Mouse (Mus musculus) MEL-GATA-1-ER (cell line): ENCODE measurements around the gene Gak.
"Not testable (repeated sequence)": the region's sequence is repeated elsewhere in the genome, so short reads cannot be mapped to it uniquely, and the experiment has no call there.

Source experiments
- DNase-seq: peaks from one replicate; pipeline ENCODE4 v3.0.0-alpha.2; 2012; ENCODE audit warnings: low read depth; ENCODE audit errors: extremely low read depth

The Gak gene

GRCm38 (mm10) chr5:108655891-108656650 is 26.5 kb upstream of the Gak start:
- DNase-seq, result no peak

GRCm38 (mm10) chr5:108655381-108655780 is 25.8 kb upstream of the Gak start:
- no peak for DNase-seq

DNA sequence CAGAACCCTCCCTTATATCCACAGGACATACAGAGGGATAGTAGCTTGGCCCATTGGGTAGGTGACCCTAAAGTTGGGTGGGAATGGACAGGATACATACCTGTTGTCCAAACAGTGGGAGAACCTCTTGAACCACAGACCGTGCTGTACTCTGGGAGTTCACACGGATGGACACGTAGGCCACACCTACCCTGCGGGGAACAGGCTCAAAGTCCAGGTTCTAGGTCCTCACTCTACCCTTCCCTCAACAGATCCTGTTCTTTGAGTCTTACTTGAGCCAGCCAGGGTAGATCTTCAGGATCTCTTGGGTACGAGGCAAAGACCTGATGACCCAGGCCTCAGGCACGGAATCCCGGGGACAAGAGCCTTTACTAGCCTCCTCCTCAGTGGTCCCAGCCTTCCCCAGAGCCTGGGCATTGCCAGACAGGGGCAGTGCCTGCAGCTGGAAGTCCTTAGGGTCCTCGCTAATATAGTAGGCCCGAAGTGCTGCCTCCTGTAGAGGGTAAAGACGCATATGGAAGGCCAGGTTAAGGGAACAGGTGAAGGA is 25.0 kb upstream of the Gak start:
- DNase-seq, result no peak

DNA sequence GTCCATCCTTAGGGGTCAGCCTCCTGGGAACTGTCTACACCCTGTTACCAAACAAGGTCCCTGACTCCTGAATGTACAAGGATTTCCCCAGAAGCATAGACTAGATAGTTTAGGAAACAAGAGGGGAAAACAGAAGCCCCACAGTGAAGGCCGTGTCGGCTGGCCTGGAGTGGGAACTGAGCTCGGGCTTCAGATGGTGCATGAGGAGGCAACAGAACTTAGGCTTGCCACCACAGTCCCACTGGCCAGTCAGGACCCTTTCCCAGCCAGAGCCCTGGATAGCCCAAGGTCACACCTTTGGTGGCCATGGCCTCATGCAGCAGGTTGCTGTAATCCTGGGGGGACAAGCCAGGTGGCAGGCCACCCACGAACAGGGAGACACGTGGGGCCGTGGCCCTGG is 23.8 kb upstream of the Gak start:
- DNase-seq, result no peak

DNA sequence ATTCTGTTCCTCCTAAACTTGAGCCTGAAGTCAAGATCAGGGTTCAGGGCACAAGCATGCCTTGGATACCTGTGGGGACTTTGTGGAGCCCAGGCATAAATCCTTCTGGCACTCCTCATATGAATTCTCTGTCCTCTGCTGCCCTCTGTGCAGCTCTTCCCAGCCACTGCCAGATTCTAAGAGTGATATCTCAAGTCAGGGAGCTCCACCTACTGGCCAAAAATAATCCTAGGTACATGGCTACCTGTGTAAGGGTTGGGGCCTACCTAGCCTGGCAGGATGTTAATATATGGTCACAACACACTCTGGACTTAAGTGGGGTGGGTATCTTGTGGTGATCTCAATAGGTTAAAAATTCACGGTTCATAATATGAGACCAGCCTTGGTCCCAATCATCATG is 22.3 kb upstream of the Gak start:
- DNase-seq, result no peak

DNA sequence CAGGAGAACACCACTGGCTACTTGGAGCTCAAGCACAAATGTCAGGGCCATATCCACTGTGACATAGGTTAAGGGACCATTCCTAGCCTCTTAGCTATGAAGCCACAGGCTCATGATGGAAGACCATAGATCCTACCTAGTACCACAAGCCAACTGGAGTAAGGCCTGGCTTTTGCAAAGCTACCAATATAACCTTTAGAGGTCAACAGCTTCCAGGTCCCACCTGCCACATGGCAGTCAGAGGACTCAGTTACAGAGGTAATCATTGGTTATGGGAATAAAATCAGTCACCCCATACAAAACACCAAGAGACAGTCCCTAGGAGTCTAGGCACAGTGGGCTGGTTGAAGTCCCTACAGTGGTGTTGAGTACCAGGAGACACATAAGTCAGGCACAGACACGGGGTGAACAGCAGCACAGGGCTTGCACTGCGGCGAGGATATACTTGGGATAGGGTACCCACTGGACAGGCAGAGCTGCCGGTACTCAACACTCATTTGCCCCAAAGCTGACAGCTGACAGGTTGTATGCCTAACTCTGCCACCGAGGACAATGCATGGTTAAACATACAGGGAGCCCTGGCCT is 21.7 kb upstream of the Gak start:
- DNase-seq, result no peak

- no peak for DNase-seq
These were observed 20.8 kb upstream of the Gak start for GRCm38 (mm10) chr5:108650341-108650740.

DNA sequence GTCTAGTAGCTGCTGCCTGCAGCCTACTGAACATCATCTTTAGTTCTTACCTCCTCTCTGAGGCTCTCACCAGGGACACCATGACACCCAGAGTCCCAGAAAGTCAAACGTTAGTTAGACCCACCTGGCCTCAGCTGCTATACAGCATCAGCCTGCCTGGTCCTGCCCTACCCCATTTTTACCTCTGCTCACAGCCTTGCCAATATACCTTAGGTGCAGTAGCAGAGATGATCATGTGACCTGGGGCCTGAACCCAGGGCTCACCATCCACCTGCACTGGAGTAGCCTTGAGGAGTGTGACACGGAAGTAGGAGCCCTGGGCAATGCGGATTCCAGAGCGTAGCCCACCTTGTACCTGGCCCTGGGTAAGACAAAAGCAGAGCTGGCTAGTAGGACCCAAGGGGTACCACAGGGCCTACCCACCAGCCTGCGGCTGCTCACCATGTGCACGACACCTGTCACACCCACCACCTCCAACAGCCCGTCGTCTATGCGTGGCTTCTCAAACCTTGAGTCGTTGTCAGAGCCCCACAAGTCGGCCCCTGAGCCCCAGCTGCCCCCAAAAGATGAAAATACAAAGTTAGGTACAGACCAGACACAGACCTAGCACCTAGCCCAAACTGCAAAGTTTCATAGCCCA is 19.5 kb upstream of the Gak start:
- no peak for DNase-seq

- no peak for DNase-seq
These were observed 18.4 kb upstream of the Gak start for GRCm38 (mm10) chr5:108647820-108648465.

DNA sequence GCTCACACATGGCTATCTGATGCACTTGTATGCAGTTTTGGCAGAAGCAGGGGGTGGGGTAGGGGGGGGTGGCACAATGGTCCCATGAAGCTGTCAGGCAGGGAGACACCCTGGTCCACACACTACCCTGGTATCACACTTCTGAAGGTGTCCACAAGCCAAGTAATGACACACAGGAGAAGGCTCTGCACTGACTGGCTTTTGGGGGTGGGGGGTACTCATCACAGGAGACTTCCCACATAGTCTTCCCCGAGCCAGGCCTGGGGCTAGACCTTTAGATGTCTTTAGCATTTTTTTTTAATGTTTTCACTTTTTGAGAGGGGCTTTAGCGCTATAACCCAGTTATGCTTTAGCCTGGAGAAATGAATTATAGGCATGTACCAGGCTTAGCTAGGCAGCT is 17.8 kb upstream of the Gak start:
- no peak for DNase-seq

- no peak for DNase-seq
These were observed 16.7 kb upstream of the Gak start for GRCm38 (mm10) chr5:108646343-108646660.

GRCm38 (mm10) chr5:108645651-108646342 is 16.2 kb upstream of the Gak start:
- no peak for DNase-seq

DNA sequence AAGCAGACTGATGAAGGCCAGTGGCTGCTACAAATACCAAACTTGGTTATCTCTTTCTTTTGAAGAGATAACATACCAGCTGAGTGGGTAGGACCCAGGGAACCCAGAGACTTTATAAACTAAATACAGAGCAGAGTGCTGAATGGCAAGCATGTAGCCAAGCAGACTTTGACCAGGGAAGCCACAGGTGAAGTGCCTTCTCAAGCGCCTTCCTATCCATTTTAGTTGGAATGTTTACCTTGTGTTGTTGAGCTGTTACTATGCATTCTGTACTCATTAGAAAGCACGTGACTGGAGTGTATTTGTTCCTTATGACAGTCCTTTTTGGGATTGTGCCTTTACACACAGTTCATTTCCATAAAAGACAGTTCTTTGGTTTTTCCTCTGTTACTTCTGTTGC is 14.1 kb upstream of the Gak start:
- DNase-seq, result no peak

DNA sequence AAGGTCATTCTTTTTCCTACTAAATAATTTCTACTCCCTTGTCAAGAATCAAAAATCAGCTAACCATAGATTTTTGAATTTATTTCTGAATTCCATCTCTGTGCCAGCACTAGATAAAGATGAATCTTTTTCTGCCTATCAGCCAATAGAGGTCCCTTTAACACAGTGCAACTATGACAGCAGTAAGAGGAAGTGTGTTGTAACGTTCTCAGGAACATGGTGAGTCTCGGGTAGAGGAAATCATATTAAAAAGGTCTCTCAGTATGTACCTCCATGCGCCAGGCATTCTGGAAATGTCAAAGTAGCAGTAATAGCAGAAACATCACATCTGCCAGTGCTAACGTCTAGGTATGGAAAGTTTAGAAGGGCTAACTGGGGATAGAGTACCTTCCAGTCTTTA is 6.6 kb upstream of the Gak start:
- DNase-seq, result no peak

GRCm38 (mm10) chr5:108634088-108634487 is 4.5 kb upstream of the Gak start:
- not testable (repeated sequence) for DNase-seq

GRCm38 (mm10) chr5:108633676-108634075 is 4.1 kb upstream of the Gak start:
- DNase-seq, result no peak

GRCm38 (mm10) chr5:108628891-108629633 is 493 bp downstream of the Gak start:
- peak; percentile 41 for DNase-seq

- peak; percentile 38 for DNase-seq
These were observed 3.4 kb downstream of the Gak start for GRCm38 (mm10) chr5:108626050-108626660.

- no peak for DNase-seq
These were observed 7.7 kb downstream of the Gak start for GRCm38 (mm10) chr5:108621870-108622269.

DNA sequence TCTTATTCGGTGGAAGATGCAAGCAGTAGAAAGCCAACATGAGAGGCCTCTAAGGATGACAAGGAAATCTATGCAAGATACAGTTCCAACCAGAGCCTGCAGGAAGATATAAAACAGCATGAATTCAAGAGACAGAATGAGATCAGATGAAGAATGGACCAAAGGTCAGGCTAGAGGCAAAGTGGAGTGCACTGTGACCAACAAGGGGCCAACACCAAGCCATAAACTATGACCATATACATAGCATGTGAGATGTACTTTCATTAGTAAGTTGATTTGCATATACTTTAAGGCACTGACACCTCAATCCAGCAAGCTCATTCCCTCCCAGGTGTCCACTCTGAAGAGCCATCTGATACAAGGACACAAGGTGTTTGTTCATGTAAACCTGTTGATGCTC is 19.1 kb downstream of the Gak start:
- DNase-seq, result no peak
